Mouse (Mus musculus): ENCODE data around the gene Rfesd. TPM values are rescaled to one million over a fixed set of nuclear protein-coding genes. Genes with fewer than 3 reads are reported as not detected.

The Rfesd gene
- polyA plus RNA-seq, 1 experiment from 2014 or later: 18.8 TPM

GRCm38 (mm10) chr13:75974481-75974880 is 44.0 kb downstream of the Rfesd start:
- no peaks in the 10 kb centered on the region for H3K4me1 ChIP-seq
- H3K9ac ChIP-seq: no peak overlapping the region
- H3K9me3 ChIP-seq: no peaks in the 10 kb centered on the region
- H3K4me2 ChIP-seq: no peak overlapping the region
- H3K27ac ChIP-seq: no peak overlapping the region
- 81% methylated on average over 2 of the region's 2 CpGs for WGBS
- no peak for ATAC-seq (replicated peaks)
- H3K27me3 ChIP-seq (replicated peaks): no peaks in the 10 kb centered on the region
- no peak overlapping the region for H3K4me3 ChIP-seq
- H3K36me3 ChIP-seq (replicated peaks): no peaks in the 10 kb centered on the region

GRCm38 (mm10) chr13:75966850-75967249 is 51.7 kb downstream of the Rfesd start, which contains the start of gene Spata9:
Spata9 (plus strand) TSS chr13:75967150.
- Histone ChIP-seq H3K9ac (no peak within 1 kb of the TSS), H3K27ac (no peak within 1 kb of the TSS), H3K9me3 (no peaks in the 10 kb centered on the region), H3K4me3 (no peak within 1 kb of the TSS), H3K4me2 (no peak within 1 kb of the TSS), H3K4me1 (no peaks in the 10 kb centered on the region), H3K27me3 (replicated peaks) (no peaks in the 10 kb centered on the region), H3K36me3 (replicated peaks) (no peaks in the 10 kb centered on the region)
- WGBS: 75% methylated on average over 1 of the region's 1 CpGs
- ATAC-seq (replicated peaks): no peak

GRCm38 (mm10) chr13:75955357-75955992 is 63.0 kb downstream of the Rfesd start:
- H3K9ac ChIP-seq: no peak overlapping the region
- H3K9me3 ChIP-seq: no peaks in the 10 kb centered on the region
- no peak overlapping the region for H3K4me3 ChIP-seq
- H3K36me3 ChIP-seq (replicated peaks): no peaks in the 10 kb centered on the region
- H3K27me3 ChIP-seq (replicated peaks): no peaks in the 10 kb centered on the region
- H3K27ac ChIP-seq: no peak overlapping the region
- no peak overlapping the region for H3K4me2 ChIP-seq
- H3K4me1 ChIP-seq: no peaks in the 10 kb centered on the region
- no peak for ATAC-seq (replicated peaks)

Other genes with a start within 250 kb of the Rfesd start
- gene Glrx, start 178.9 kb downstream of the Rfesd start, polyA plus RNA-seq (2015; fragmentation: Nextera tagmentation; extraction: Ambion mirVana): 43.4 and 44.4 TPM in 2 replicates
- 22.9 and 23.2 TPM in 2 replicates for gene Rhobtb3, start 74.8 kb downstream of the Rfesd start, polyA plus RNA-seq (2015; fragmentation: Nextera tagmentation; extraction: Ambion mirVana)
- gene Spata9, start 51.6 kb downstream of the Rfesd start, polyA plus RNA-seq (2015; fragmentation: Nextera tagmentation; extraction: Ambion mirVana): 2.2 and 3.6 TPM in 2 replicates
- gene Gpr150, start 38.3 kb upstream of the Rfesd start, polyA plus RNA-seq (2015; fragmentation: Nextera tagmentation; extraction: Ambion mirVana): 2.5 and 2.6 TPM in 2 replicates
- gene Arsk, start 79.9 kb upstream of the Rfesd start, polyA plus RNA-seq (2015; fragmentation: Nextera tagmentation; extraction: Ambion mirVana): 3.6 and 4.0 TPM in 2 replicates
- gene Ttc37, start 80.0 kb upstream of the Rfesd start, polyA plus RNA-seq (2015; fragmentation: Nextera tagmentation; extraction: Ambion mirVana): 9.0 and 9.5 TPM in 2 replicates

Data from midbrain, embryonic 15.5 days (tissue).